Mouse (Mus musculus): ENCODE results near the gene Cog7.

The Cog7 gene

DNA sequence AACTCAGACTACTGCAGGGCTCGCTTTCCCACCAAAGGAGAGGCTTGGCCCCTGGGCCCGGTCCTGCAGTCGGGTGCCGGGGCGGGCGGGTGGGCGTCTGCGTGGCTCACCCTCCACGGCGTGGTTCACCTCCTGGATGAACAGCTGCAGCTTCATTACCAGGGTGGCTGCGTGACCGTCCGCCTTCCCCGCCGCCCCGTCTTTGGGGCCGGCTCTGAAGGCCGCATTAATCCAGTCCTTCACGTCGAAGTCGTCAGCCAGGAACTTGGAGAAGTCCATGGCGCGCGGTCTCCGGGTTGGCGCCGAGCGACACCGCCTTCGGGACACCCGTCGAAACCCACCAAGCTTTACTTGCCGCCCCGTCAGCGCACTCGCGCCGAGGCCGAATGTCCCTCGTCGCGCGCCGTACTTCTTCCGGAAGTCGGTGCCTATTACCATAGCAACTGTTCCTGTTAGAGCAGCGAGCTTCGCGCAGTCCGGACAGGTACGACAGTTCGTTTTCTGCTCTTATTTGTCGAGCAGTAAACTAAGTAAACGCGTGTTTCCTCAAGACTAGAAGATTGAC lies at the start of gene Cog7:
Gene Cog7 (minus strand): TSS at position 405 of the 565 bp plus-strand sequence.
- peak; percentile 96 for DNase-seq

DNA sequence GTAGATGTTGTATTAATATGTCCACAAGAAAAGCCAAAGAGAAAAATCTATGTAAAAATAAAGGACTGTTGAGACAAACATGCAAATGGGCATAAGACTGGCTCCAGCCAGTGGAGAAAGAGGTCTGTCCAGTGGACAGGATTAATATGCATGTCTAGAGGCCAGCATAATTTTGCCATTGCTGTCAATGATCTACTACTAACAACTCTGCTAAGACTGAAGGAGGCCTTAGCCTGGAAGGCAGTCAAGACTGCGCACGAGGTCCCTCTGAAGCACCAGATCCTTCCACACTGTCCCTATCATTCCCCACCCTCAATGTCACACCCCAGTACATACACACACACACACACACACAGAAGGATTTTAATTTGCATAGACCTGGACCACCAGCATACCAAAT lies 40.6 kb upstream of the Cog7 start:
- DNase-seq = peak; percentile 40 to 70

DNA sequence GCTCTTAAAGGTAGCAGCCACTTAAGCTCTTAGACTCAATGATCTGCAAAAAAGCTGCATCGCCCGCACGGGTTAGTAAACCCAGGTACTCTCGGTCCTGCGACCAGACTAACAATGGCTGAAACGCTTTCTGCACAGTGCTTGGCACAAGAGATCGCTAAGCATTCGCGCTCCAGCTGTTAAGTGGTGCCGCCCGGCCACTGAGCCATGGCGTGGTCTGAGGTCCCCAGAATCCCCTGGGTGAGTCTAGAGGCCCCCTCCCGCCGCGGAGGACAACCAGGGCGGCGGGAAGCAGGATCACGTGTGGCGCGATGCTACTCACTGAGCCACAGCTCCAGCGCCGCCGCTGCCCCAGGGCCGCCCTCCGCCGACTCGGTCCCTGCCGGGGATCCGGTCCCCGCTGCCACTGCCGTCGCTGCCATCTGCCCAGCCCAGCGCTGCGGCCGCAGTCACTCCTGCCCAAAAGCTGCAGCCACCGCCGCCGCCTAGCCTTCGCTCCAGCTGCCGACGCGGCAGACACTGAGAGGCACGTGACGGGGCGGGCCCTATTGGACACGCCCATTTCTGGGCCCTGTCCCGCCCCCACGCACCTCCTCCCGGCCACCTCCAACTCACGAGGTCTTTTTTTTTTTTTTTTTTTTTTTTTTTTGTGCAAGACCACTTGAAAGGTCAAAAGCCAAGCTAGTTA lies 39.3 kb upstream of the Cog7 start, which contains the start of gene Gga2:
Gene Gga2 (minus strand): TSS at position 556 of the 688 bp plus-strand sequence.
- DNase-seq = peak; percentile 92 to 94

DNA sequence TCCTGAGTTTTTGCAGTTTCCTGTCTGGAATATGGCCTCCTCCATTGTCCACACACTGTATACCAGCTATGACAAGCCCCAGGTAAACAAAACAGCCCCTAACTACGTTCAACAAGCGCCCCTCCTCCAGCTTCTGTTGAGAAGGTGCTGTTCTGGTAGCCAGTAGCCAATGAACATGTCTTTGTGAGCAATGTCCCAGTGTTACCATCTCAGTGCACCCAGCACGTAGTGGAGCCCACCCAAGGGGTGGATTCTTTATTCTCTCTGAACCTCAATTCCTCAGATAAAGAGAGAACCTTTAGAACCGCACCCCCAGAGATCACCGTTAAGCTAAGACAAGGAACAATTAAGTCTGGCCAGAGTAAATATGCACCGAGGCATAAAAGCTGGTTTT lies 38.8 kb upstream of the Cog7 start:
- peak in 1 of 2 experiments; percentile 27 for DNase-seq

DNA sequence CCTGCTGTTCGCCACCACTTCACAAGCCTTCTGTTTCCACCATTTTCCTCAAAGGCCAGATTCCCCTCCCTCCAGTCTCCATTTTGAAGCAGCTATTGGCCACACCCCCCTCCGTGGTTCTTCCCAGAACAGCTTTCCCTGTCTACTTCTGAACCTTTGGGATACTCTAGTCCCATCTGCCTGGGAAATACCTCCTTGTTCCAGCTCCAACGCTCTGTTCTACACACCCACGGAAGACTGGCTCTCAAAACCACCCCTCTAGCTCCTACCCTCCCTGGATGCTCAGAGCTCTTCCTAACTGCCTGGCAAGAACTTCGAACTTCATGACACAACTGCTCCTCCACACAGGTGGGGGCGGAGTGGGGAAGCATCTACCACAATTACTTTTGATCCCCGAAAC lies 37.5 kb upstream of the Cog7 start:
- DNase-seq = peak in 1 of 2 experiments; percentile 24

DNA sequence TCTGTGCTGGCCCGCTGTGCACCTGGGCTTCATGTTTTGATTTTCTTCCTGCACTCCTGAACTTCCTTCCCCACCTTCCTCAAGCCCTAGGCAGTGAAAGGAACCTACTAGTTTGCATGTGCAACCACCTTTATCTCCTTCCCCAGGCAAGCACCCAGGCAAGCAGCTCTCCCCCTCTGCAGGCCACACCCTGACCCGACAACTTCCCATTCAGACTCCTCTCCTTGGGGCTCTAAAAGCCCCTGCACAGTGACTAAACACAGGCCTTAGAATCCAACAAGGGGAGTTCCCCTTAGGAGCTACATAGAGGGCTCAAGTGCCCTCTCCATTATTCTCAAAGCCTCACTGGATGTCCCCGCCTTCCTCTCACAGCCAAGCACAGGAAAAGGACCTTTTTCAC lies 36.7 kb upstream of the Cog7 start:
- DNase-seq = peak in 1 of 2 experiments; percentile 32

DNA sequence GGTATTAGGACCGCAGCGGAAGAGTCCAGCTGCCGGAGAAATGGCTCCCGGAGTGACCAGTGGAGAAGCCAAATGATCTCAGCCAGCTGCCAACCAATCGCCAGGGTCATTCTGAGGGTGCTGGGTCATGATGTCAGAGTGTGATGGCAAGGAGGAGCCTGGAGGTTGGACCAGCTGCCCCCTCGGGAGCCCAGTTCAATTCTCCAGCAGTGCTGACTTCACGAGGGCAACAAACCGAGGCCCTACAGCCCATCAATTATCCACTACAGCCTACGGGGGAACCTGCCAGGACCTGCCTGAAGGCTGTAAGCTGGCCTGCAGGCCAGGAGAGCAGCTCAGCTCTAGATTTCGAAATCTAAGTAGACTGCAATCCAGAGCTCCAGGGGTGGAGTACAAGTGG lies 34.2 kb upstream of the Cog7 start:
- peak; percentile 49 to 83 for DNase-seq

DNA sequence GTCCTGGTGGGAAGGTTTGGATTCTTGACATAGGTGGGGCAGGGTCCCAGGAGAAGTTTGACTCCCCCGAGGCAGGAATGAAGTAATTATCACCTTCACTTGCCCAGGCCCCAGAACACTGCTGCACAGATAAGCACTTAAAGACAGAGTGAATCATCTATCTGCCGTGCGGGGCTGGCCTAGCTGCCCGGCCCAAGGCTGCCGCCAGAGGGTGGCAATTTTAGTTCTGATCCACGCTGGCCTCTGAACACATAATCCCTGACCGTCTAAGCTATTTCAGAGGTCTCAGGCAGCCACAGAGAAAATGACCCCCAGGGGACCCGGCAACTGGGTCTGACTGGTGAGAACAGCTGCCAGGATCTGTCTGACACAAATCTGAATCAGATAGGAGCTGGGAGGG lies 33.6 kb upstream of the Cog7 start:
- DNase-seq = peak; percentile 31 to 64

DNA sequence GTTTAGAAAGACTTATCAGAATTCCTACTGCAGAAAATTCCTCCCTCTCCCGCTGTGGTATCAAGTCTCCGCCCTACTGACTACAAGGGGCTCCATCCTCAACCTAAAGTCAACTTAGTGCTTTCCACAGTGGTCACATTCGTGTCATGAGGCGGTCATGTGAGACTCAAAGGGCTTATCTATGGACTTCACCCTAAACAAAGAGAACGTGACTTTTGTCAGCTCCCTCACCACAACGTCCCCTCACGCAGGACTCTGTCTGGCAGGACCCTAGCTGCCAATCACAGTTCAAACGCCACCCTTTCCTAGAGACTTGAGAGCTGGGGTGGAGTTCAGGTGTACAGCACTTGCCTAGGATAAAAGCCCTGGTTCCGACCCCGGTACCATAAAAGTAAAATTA lies 31.4 kb upstream of the Cog7 start:
- DNase-seq = no peak

DNA sequence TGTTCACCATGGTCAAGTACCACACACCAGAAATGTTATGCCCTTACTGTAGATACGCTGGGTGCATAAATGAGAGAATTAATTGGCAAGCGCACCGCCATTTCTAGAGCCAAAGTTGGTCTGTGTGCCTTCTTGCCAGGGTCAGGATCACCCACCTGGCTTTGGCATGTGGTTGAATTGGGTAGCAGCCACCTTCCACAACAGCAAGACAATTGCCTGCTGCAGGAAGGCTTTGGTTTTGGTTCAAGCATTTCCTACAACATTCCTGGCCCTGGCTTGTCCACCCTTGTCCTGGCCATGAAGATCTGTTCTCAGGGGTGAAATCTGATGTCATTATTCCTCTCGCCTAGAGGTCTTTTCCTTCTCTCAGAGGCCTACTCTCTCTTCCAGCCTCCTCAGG lies 30.9 kb upstream of the Cog7 start:
- no peak for DNase-seq

DNA sequence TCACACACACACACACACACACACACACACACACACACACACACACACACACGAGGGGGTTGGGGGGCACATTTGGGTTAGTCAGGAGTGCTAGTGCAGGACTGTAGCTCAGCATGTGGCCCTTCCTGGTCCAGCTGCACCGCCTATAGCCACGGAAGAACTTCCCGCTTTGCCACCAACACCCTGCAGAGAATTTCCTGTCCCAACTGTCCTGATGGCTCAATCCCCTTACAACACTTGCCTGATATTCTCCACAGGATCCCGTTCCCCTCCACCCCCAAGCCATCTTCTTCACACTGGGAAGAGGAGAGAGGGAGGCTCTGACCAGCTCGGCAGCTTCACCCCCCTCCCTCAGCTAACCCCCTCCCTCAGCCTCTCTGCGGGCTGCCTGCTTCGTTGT lies 18.9 kb upstream of the Cog7 start:
- no peak for DNase-seq

DNA sequence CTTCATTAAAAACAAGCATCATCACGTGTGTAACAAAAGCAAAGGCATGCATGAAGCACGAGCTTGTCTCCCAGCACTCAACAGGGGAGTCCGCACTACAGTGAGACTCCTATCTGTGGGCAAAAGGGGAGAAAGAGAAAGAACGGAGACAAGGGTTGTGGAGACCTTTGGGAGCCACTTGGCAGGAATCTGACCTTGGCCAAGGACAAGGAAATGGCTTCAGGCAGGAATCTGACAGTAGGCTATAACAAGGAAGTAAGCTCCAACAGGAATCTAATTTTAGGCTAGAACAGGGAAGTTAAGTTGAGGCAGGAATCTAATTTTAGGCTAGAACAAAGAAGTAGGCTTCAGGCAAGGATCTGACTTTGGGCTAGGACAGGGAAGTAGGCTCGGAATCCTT lies 14.4 kb upstream of the Cog7 start:
- no peak for DNase-seq

DNA sequence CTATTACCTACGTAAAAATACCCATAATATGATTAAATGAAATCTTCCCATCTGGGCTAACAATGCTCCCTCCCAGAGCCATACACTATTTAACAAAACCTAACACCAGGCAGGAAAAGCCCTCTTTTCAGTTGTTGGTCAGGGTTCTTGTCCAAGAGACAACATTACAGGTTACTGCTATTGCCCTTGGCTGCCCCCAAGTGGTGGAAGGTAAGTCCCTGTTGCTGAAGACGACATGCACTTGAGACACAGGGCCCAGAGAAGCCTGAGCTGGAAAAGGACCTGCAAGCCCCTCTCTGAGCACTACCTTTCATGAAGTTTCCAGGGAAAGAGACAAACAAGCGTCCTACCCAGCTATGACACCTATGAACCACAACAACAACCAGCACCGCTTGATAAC lies 6.5 kb downstream of the Cog7 start:
- DNase-seq = peak; percentile 73 to 86

DNA sequence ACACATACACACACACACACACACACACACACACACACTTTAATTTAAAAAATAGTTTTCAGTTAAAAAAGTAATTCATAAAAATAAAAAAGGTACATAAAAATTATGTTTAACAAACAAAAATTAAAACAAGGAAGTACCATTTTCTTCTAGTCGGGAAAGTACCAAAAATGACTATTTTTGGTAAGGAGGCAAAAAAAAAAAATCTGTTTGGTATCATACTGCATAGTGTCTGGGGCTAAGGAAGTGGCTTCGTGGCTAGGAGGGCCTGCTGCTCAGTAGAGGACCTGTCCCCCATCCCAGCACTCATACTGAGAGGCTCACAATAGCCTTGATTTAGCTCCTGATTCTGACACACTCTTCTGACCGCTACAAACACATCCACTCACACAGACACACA lies 9.8 kb downstream of the Cog7 start:
- DNase-seq = no peak

DNA sequence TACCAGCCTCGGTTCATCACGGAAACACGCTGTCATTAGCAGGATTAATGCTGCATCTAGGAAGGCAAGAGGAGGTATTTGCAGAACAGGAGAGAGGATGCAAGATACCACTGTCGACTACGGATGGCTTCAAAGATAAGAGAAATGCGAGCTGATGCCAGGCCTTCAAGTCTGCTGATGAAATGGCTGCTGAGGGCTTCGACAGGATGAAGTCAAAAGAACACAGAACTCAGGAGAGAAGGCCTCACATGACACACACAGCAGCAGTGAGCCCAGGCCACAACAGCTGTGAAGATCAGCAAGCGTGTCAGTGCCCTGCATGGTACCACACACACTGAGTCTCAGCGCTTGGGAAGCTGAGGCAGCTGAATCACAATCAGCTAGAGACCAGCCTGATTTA lies 11.3 kb downstream of the Cog7 start:
- DNase-seq = no peak

DNA sequence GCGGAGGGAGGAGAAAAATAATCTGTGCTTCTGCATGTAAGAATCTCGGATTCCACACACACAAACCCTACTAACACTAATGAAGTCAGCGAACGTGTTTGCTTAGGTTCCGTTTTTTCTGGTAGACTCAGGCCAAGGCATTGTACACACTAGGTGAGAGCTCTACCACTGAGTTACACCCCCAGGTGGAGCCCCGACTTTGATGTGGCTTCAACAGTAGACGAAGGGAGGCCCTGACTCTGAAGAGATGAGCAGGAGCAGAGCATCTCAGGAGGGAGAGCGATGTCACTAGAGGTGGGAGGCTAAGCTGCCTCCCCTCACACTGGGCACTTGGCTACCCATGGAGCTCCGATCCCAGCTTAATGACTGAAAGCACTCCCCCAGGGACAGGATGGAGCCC lies 12.7 kb downstream of the Cog7 start:
- no peak for DNase-seq

DNA sequence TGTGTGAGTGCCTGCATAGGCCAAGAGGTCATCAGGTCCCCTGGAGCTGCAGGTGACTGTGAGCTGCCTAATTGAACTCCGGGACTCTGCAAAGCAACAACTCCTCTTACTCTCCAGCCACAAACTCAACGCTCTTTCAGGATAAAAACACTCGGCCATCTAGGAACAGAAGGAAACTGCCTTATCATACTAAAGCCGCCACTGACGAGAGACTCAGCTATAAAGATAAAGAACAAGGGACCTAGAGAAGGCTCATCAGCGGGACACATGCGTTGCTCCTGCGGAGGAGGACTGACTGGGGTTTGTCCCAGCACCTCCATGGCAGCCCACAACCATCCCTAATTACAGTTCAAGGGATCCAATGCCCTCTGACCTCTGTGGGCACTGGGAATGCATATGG lies 13.3 kb downstream of the Cog7 start:
- DNase-seq = no peak

DNA sequence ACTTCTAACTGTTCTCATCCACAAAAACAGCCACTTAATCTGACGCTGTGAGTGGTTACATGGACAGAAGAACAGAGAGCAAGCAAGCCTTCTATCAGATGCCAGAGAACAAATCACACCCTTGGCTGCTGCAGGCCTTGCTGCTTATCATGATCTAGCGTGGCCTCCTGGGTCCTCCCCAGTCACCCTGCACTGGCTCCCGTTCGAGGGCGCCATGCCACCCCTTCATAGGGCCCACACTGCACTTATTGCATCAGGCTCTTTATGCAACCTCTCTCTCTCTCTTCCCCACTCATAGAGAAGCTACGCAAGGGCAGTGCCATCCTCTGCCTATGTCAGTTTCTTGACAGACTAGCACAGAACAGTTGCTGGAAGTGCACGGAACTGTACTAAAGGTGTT lies 15.3 kb downstream of the Cog7 start:
- no peak for DNase-seq

DNA sequence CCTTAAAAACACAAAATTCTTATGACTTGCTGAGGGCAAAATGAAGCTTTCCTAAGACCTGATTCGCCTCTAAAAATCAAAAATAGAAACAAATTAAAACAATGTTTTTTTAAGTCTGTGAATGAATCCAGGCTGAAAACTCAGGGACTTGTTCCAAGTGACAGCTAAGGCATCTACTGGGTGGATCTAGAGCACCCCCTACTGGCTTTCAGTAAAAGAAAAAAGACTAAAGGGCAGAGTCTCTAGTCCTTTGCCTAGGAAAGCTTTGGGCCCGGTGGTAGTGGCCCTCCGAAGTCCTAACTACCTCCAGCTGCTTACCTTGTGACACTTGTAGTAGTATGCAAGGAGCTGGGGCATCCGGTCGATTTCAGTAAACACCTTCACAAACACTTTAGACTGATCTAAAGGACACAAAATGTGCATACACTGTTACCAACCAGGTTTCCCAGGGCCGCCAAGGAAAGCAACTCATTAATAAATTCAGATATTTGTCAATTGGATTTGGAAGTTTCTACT lies 17.6 kb downstream of the Cog7 start:
- peak in 1 of 2 experiments; percentile 59 for DNase-seq

DNA sequence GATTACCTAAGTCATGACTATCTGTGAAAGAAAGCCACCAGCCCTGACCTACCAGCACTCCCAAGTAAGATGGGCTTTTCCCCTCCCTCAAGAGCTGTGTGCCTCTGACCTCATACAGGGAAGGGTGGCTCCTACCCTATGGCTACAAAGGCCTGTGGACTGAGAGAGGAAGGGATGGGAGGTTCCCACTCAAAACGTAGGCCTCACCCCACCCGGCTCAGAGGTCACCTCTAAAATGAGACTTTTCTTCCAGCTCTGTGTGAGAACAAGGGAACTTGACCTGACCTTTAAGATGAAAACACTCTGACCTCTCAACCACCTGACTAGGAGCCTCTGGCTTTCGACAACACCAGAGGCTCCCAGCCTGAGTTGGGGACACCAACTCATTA lies 18.9 kb downstream of the Cog7 start:
- DNase-seq = no peak

DNA sequence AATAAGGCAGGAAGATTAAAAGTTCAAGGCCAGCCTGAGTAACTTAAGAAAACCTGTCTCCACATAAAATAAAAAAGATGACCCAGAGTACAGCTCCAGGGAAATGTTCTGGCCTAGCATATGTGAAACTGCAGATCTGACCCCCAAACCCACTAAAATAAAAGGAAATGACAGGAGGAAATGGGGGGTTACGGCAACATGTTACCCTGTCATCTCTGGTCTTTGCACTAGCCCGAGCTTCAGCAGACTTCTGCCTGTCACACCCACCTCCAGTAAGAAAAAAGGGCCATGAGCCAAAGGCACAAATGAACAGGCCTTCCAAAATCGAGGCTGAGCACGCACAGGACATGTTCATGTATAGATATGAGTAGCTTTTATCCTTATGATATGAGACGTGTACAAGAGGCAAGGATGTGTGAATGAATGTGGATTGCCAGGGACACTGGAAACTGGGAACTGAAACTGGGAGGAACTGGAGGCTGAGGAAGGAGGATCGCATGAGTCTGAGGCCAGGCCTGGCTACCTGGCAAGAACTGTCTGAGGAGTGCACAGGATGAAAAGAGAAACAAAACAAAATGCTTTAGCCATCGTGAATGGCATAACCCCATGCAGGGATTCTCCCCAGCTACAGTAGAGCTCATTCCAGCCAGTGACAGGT lies 19.5 kb downstream of the Cog7 start:
- DNase-seq = no peak

DNA sequence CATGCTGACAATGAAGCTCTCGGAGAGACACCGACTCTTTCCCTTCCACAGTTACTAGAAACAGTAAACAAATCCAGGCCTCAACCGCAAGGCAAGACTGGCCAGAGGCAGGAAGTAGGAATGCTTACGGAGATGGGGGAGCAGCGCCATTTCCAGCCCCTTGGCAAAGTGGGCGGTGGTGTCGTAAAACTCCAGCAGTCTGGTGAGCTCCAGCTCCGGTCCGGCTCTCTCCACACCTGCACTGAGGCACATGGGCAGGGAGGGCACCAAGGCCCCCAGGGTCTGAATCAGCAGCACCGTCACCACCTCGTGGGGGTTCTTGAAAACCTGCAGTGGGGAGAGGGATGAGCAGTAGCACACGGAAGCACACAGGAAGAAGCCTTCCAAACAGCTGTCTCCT lies 25.7 kb downstream of the Cog7 start:
- peak in 1 of 2 experiments; percentile 48 for DNase-seq

DNA sequence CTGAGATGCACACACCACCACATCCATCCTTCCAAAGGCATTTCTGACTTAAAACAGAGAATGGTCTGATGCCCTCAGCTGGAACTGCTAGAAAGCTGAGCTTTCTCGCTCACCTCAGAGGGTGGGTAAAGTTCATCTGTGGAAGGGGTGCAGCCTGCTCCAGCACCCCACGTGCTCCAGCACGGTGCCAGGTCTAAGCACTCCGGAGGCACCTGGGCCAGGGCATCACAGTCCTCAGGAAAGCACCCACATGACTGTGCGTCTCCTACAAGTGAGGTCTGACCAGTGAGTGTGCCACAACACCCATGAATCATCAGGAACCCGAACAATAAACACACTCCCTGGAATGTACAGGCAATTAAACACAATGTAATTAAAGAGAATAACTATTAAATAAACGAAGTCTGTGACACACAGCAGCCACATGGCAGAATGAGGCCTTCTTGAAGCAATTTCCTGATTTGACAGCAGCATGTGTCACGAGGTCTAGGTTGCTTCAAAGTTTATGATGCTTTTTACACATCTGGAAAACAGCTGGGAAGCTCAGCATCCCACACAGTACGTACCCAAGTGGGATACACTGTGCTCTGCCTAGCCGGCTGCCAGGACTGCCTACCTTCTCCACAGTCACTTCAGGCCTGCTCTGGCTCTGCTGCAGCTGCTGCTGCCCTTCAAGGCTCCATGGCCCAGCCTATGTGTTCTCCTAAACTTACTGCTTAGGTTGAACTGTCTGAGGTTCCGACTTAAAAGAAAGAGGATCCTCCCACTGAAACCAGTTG lies 26.4 kb downstream of the Cog7 start:
- DNase-seq = peak; percentile 27 to 76
